Mouse (Mus musculus): ENCODE results near the gene Peli2.

The Peli2 gene

GRCm38 (mm10) chr14:48222684-48223083 is 102.1 kb downstream of the Peli2 start:
- no peak for DNase-seq (ENCODE audit: low read depth, low spot score)

GRCm38 (mm10) chr14:48224203-48224602 is 103.6 kb downstream of the Peli2 start:
- no peak for DNase-seq (ENCODE audit: low read depth, low spot score)

- DNase-seq (ENCODE audit: low read depth, low spot score), result no peak
Measured at GRCm38 (mm10) chr14:48224861-48225300, 104.3 kb downstream of the Peli2 start.

GRCm38 (mm10) chr14:48225810-48226446 is 105.3 kb downstream of the Peli2 start:
- peak; percentile 27 for DNase-seq (ENCODE audit: low read depth, low spot score)

GRCm38 (mm10) chr14:48226759-48227158 is 106.1 kb downstream of the Peli2 start:
- DNase-seq (ENCODE audit: low read depth, low spot score), result no peak

- DNase-seq (ENCODE audit: low read depth, low spot score), result no peak
Measured at GRCm38 (mm10) chr14:48234785-48235519, 114.3 kb downstream of the Peli2 start.

GRCm38 (mm10) chr14:48241335-48241734 is 120.7 kb downstream of the Peli2 start:
- no peak for DNase-seq (ENCODE audit: low read depth, low spot score)

GRCm38 (mm10) chr14:48246236-48246635 is 125.6 kb downstream of the Peli2 start:
- peak; percentile 23 for DNase-seq (ENCODE audit: low read depth, low spot score)

GRCm38 (mm10) chr14:48246963-48247362 is 126.3 kb downstream of the Peli2 start:
- DNase-seq (ENCODE audit: low read depth, low spot score), result no peak

- no peak for DNase-seq (ENCODE audit: low read depth, low spot score)
Measured at GRCm38 (mm10) chr14:48249459-48249858, 128.8 kb downstream of the Peli2 start.

- DNase-seq (ENCODE audit: low read depth, low spot score), result no peak
Measured at GRCm38 (mm10) chr14:48249909-48250308, 129.3 kb downstream of the Peli2 start.

GRCm38 (mm10) chr14:48251381-48251979 is 130.9 kb downstream of the Peli2 start:
- no peak for DNase-seq (ENCODE audit: low read depth, low spot score)

GRCm38 (mm10) chr14:48253183-48253582 is 132.6 kb downstream of the Peli2 start:
- DNase-seq (ENCODE audit: low read depth, low spot score), result no peak

- DNase-seq (ENCODE audit: low read depth, low spot score), result no peak
Measured at GRCm38 (mm10) chr14:48254696-48255095, 134.1 kb downstream of the Peli2 start.

GRCm38 (mm10) chr14:48255290-48255689 is 134.7 kb downstream of the Peli2 start:
- DNase-seq (ENCODE audit: low read depth, low spot score), result no peak

- no peak for DNase-seq (ENCODE audit: low read depth, low spot score)
Measured at GRCm38 (mm10) chr14:48257759-48258158, 137.1 kb downstream of the Peli2 start.

GRCm38 (mm10) chr14:48258696-48259366 is 138.2 kb downstream of the Peli2 start:
- peak; percentile 5 for DNase-seq (ENCODE audit: low read depth, low spot score)

- DNase-seq (ENCODE audit: low read depth, low spot score), result no peak
Measured at GRCm38 (mm10) chr14:48263146-48263545, 142.5 kb downstream of the Peli2 start.

- no peak for DNase-seq (ENCODE audit: low read depth, low spot score)
Measured at GRCm38 (mm10) chr14:48266710-48267109, 146.1 kb downstream of the Peli2 start.

- DNase-seq (ENCODE audit: low read depth, low spot score), result no peak
Measured at GRCm38 (mm10) chr14:48278291-48278690, 157.7 kb downstream of the Peli2 start.

GRCm38 (mm10) chr14:48286949-48287348 is 166.3 kb downstream of the Peli2 start:
- DNase-seq (ENCODE audit: low read depth, low spot score), result no peak

GRCm38 (mm10) chr14:48287581-48287980 is 167.0 kb downstream of the Peli2 start:
- DNase-seq (ENCODE audit: low read depth, low spot score), result no peak
